Mouse (Mus musculus): Measurements from ENCODE around the gene Ppp3ca. TPM values are rescaled to one million over a fixed set of nuclear protein-coding genes. Genes with fewer than 3 reads are reported as not detected.

Gene Ppp3ca
- total and polyA plus RNA-seq, 3 experiments = 17.4 to 40.6 (median 32.0) TPM

DNA sequence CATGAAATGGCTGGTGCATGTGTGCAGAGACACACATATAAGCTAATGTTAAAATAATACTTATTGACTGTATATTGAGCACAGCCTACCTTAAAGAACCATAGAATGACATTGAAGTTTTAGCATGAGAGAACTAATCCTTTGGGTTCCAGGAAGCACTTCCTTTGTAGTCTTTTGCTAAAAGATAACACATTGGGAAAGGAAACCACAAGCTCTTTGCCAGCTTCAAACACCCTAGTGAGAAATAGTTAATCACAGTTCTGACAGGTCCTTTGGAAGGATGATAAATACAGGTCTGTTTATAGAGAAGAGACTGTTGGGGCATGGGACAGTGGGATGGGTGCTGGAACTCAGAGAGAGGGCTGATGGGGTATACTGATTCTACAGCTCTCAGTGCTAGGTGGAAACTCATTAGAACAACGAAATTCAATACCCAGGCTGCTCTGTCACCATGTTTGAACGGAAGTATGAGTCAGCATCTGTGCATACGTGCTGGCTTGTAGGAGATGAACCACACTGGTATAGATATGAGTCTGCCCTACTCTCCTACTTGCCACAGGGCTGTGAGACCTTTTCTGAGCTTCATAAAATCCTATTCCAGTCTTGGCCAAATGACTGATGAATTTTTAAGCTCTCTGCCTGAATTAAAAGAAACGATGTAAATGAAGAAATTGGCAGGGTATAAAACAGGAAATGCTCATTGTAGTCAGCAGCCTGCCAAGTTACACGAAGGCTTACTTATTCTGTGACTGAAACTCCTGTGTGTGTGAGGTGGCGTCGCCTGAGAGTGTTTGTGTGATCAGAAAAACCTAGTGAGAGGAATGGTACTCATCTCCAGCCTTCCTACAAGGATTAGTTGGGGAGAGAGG lies 271.0 kb downstream of the Ppp3ca start (continued):
- TF ChIP-seq HCFC1 (IDR thresholded peaks at IDR 0.05; ENCODE audit: low read depth, low read length) (no peak), MYB (IDR thresholded peaks at IDR 0.05; ENCODE audit: low read depth, low read length) (no peak), ELF1 (IDR thresholded peaks at IDR 0.05; ENCODE audit: low read depth, low read length) (no peak), SIN3A (IDR thresholded peaks at IDR 0.05; ENCODE audit: low read length) (no peak), ETS1 (IDR thresholded peaks at IDR 0.05; ENCODE audit: low read depth, low read length) (0 out of 2 replicates have a peak, but pooled peaks have one; percentile 31), MAFK (IDR thresholded peaks at IDR 0.05; ENCODE audit: borderline replicate concordance, low read depth, low read length) (peak; percentile 71; the same call in 1 of the 2 replicates), POLR2AphosphoS2 (IDR thresholded peaks at IDR 0.05; ENCODE audit: low read length) (no peak), ZC3H11A (IDR thresholded peaks at IDR 0.05; ENCODE audit: low read depth, low read length) (no peak), CHD1 (IDR thresholded peaks at IDR 0.05; ENCODE audit: low read depth, low read length) (no peak), GATA1 (IDR thresholded peaks at IDR 0.05; ENCODE audit: low read depth, low read length) (peak; percentile 56; the same call in 1 of the 2 replicates), RCOR1 (IDR thresholded peaks at IDR 0.05; ENCODE audit: low read depth, low read length) (peak; percentile 61; the same call in 1 of the 2 replicates), SMC3 (IDR thresholded peaks at IDR 0.05; ENCODE audit: low read depth, low read length) (no peak)

DNA sequence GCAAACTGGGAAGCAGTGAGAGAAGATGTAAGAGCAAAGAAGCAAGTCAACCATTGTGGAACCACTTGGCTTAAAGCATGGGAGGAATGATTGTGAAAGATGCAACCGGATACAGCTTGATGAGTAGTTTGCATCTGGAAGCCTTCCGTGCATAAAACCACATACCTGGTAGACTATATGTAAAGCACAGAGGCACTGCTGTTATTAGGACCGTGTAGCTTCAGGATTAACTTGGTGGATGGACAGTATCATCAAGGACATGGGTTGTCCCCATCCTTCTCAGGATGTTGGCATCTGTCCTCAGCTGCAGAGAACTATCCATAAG lies 271.6 kb downstream of the Ppp3ca start:
- Histone ChIP-seq H3K4me3 (ENCODE audit: control insufficient read depth in 1 of 2, insufficient read depth in 1 of 2, low read depth in 2 of 2, low read length in 2 of 2) (no peak overlapping the region), H3K4me1 (ENCODE audit: control insufficient read depth in 1 of 2, insufficient read depth in 2 of 2, low read length in 2 of 2) (peaks cover 4 to 16% of the 10 kb centered on the region in 2 experiments), H3K9me3 (replicated peaks; ENCODE audit: insufficient read depth, low read length) (no peaks in the 10 kb centered on the region), H3K27ac (ENCODE audit: control insufficient read depth, low read depth, low read length) (peak overlapping the region; percentile 57), H3K9ac (ENCODE audit: control insufficient read depth, low read depth, low read length, poor library complexity, severe bottlenecking) (0 out of 2 replicates have a peak overlapping the region, but pooled peaks have one; percentile 7), H3K27me3 (ENCODE audit: control insufficient read depth in 1 of 2, insufficient read depth in 2 of 2, low read length in 2 of 2) (no peaks in the 10 kb centered on the region), H3K36me3 (ENCODE audit: control insufficient read depth in 1 of 2, insufficient read depth in 2 of 2, low read length in 2 of 2) (peaks cover 0 to 12% of the 10 kb centered on the region in 2 experiments; a peak in 2 of 4 replicates), H3K79me2 (ENCODE audit: control insufficient read depth, insufficient read depth, low read length, poor library complexity) (no peaks in the 10 kb centered on the region)
- no peak for DNase-seq (ENCODE audit: low read depth, low spot score)
- TF ChIP-seq BHLHE40 (IDR thresholded peaks at IDR 0.05; ENCODE audit: borderline replicate concordance, low read depth, low read length) (no peak), SIN3A (IDR thresholded peaks at IDR 0.05; ENCODE audit: low read length) (no peak), KAT2A (conservative IDR thresholded peaks at IDR 0.05; ENCODE audit: low read depth, low read length) (no peak), ETS1 (IDR thresholded peaks at IDR 0.05; ENCODE audit: low read depth, low read length) (no peak), MAFK (IDR thresholded peaks at IDR 0.05; ENCODE audit: borderline replicate concordance, low read depth, low read length) (no peak), GATA1 (IDR thresholded peaks at IDR 0.05; ENCODE audit: low read depth, low read length) (no peak), MYB (IDR thresholded peaks at IDR 0.05; ENCODE audit: low read depth, low read length) (no peak), POLR2AphosphoS2 (IDR thresholded peaks at IDR 0.05; ENCODE audit: low read length) (no peak), ZNF384 (IDR thresholded peaks at IDR 0.05; ENCODE audit: low read depth, low read length) (no peak)

DNA sequence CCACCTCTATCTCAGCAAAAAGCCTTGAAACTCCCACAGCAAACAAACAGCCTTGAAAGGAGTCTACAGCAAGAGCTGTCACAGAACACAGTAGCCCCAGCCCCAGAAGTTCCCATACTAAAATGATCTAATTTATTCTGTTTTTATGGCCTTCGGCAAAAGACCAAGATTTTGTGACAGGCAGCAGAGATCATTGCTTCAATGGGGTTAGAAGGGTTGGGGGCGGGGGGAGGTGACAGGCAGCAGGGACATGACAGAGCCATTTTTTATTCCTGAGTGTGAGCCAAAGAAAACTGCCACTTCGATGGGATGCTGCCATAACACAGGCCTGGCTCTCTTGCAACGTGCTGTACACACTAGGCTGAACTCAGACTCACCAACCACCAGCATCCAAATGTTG lies 275.6 kb downstream of the Ppp3ca start:
- Histone ChIP-seq H3K4me3 (ENCODE audit: control insufficient read depth in 1 of 2, insufficient read depth in 1 of 2, low read depth in 2 of 2, low read length in 2 of 2) (no peak overlapping the region), H3K27ac (ENCODE audit: control insufficient read depth, low read depth, low read length) (no peak overlapping the region), H3K9ac (ENCODE audit: control insufficient read depth, low read depth, low read length, poor library complexity, severe bottlenecking) (no peak overlapping the region), H3K27me3 (ENCODE audit: control insufficient read depth in 1 of 2, insufficient read depth in 2 of 2, low read length in 2 of 2) (no peaks in the 10 kb centered on the region), H3K36me3 (ENCODE audit: control insufficient read depth in 1 of 2, insufficient read depth in 2 of 2, low read length in 2 of 2) (peaks cover 0 to 10% of the 10 kb centered on the region in 2 experiments; a peak in 2 of 4 replicates), H3K4me1 (ENCODE audit: control insufficient read depth in 1 of 2, insufficient read depth in 2 of 2, low read length in 2 of 2) (peaks cover 4 to 11% of the 10 kb centered on the region in 2 experiments), H3K79me2 (ENCODE audit: control insufficient read depth, insufficient read depth, low read length, poor library complexity) (no peaks in the 10 kb centered on the region), H3K9me3 (replicated peaks; ENCODE audit: insufficient read depth, low read length) (no peaks in the 10 kb centered on the region)
- no peak for DNase-seq (ENCODE audit: low read depth, low spot score)
- TF ChIP-seq MXI1 (IDR thresholded peaks at IDR 0.05; ENCODE audit: low read depth, low read length) (no peak), UBTF (IDR thresholded peaks at IDR 0.05; ENCODE audit: borderline replicate concordance, insufficient read depth, low read depth, low read length) (no peak), GABPA (IDR thresholded peaks at IDR 0.05; ENCODE audit: low read depth, low read length) (no peak), E2F4 (IDR thresholded peaks at IDR 0.05; ENCODE audit: borderline replicate concordance, low read depth, low read length) (no peak), TCF12 (IDR thresholded peaks at IDR 0.05; ENCODE audit: low read depth, low read length) (no peak), ZC3H11A (IDR thresholded peaks at IDR 0.05; ENCODE audit: low read depth, low read length) (no peak), MEF2A (IDR thresholded peaks at IDR 0.05; ENCODE audit: extremely low read depth, insufficient replicate concordance, low read depth, low read length, poor library complexity, severe bottlenecking) (no peak), ZKSCAN1 (IDR thresholded peaks at IDR 0.05; ENCODE audit: low read depth, low read length) (no peak), NELFE (IDR thresholded peaks at IDR 0.05; ENCODE audit: low read depth, low read length) (no peak), CHD1 (IDR thresholded peaks at IDR 0.05; ENCODE audit: low read depth, low read length) (no peak), ZMIZ1 (IDR thresholded peaks at IDR 0.05; ENCODE audit: low read depth, low read length) (no peak), MAFK (IDR thresholded peaks at IDR 0.05; ENCODE audit: borderline replicate concordance, low read depth, low read length) (no peak), EP300 (IDR thresholded peaks at IDR 0.05; ENCODE audit: low read depth in 1 of 2, low read length in 2 of 2) (no peak), RAD21 (IDR thresholded peaks at IDR 0.05; ENCODE audit: low read depth, low read length) (no peak)

Data from MEL (cell line).